Mouse (Mus musculus): ENCODE measurements around the gene Btnl10. TPM values are rescaled to one million over a fixed set of nuclear protein-coding genes. Genes with fewer than 3 reads are reported as not detected.

The Btnl10 gene
- polyA plus RNA-seq, 1 experiment from 2014 or later, result 0.11 TPM

DNA sequence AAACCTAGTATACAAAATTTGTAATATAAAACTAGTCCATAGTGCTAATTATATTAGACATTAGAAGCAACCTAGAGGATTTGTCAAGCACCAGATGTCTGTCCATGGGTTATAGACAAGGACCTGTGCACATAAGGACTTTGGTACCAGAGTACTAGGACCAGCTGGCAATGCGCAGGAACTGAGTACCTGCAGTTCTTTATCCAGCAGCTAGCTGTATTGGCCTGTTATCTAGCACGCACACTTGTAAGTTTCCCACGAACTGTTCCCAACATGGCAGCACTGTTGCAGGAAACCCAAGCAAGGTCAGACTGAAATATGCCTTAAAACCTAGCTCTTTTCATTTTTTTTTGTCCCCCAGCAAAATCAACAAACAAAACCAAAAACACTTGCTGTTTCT, 12.5 kb downstream of the Btnl10 start:
- Histone ChIP-seq H3K4me2 (no peak overlapping the region), H3K9me3 (replicated peaks) (no peaks in the 10 kb centered on the region), H3K9ac (no peak overlapping the region), H3K27me3 (replicated peaks) (no peaks in the 10 kb centered on the region; the same call in 1 of the 2 replicates), H3K4me3 (no peak overlapping the region), H3K36me3 (peaks cover 40% of the 10 kb centered on the region), H3K4me1 (replicated peaks) (peaks cover 16% of the 10 kb centered on the region; the same call in 1 of the 2 replicates), H3K27ac (ENCODE audit: poor library complexity, severe bottlenecking) (no peak overlapping the region)
- ATAC-seq (ENCODE audit: insufficient number of reproducible peaks, low FRiP score), result no peak
- WGBS, result 76% methylated on average over 3 of the region's 3 CpGs

DNA sequence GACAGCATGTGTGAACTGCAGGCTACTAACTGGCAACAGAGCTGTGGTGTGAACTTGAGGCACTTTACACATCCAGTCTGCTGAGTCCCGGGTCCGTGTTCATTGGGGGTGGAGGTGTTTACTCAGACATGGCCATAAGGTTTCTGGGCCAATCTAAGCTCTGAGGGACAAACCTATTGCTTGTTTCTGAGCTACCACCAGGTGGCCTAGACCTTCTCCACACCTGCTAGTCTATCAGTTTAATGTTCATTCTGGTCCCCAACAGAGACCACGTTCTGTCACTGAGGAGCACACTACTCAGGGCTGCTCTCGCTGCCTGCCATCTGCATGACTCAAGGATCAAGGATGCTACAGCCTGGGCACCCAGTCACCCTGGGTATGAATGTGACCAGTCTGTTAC, 13.9 kb downstream of the Btnl10 start:
- Histone ChIP-seq H3K4me2 (no peak overlapping the region), H3K9ac (no peak overlapping the region), H3K9me3 (replicated peaks) (no peaks in the 10 kb centered on the region), H3K27me3 (replicated peaks) (no peaks in the 10 kb centered on the region), H3K4me1 (replicated peaks) (peaks cover 18% of the 10 kb centered on the region), H3K4me3 (no peak overlapping the region), H3K36me3 (peaks cover 50% of the 10 kb centered on the region), H3K27ac (ENCODE audit: poor library complexity, severe bottlenecking) (no peak overlapping the region)
- no peak for ATAC-seq (ENCODE audit: insufficient number of reproducible peaks, low FRiP score)
- WGBS, result 69% methylated on average over 4 of the region's 4 CpGs

DNA sequence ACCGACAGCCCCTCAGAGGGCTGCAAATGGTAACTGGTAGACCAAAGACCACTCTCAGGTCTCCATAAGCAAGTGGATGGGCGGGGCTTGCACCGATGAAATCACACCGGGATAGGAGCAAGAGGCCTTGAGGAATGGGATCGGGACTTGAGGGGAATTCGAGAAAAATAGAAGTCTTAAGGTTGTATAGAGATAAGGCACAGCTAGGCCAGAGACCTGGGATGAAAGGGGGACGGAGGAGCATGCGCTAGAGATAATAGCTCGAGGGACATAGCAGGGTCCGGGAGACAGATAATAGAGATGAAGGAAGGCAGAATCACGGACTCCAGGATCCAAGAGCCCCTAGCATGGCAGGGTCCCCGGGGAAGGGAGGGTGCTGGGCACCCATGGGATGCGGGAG, 20.2 kb downstream of the Btnl10 start:
- H3K36me3 ChIP-seq, result peaks cover 38% of the 10 kb centered on the region
- peak overlapping the region; percentile 89 for H3K4me2 ChIP-seq
- H3K27ac ChIP-seq (ENCODE audit: poor library complexity, severe bottlenecking), result peak overlapping the region; percentile 95
- no peaks in the 10 kb centered on the region for H3K9me3 ChIP-seq (replicated peaks)
- 0 out of 2 replicates have a peak, but pooled peaks cover 3% of the 10 kb centered on the region for H3K27me3 ChIP-seq (replicated peaks)
- ATAC-seq (ENCODE audit: insufficient number of reproducible peaks, low FRiP score), result peak; percentile 12; the same call in 1 of the 2 replicates
- peaks cover 20% of the 10 kb centered on the region for H3K4me1 ChIP-seq (replicated peaks)
- H3K4me3 ChIP-seq, result peak overlapping the region; percentile 96
- 1% methylated on average over 13 of the region's 13 CpGs for WGBS
- H3K9ac ChIP-seq, result peak overlapping the region; percentile 97

DNA sequence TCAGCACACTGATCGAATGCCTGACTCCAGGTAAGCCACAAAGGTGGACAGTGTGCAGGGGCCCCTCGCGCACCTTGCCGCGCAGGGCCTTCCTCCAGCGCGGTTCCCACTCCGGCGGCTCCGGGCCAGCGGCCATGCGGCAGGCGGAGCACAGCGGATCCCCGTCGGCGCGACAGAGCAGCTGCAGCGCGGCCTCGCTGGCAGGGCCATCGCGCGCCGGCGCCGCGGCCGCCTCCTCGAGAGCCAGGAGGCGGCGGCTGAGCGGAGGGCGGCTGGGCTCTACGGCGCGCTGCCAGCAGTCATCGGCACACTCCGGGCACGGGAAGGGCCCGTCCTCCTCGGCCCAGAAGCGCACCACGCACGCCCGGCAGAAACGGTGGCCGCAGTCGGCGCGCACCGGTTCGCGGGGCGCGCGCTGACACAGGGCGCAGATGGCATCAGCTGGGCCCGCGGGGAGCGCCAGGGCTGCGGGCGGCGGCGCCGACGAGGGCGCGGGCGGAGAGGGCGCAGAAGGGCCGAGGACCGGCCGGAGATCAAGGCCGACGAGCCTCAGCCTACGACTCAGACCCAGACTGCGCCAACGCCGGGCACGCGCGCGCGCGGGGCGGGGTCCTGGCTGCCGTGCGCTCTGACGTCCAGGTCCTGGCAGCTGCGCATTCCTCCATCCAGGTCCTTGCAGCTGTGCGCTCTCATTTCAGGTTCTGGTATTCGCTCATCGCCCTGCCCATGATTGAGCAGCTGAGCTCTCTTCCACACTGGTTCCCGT, 20.8 kb downstream of the Btnl10 start, which contains the start of gene Rnf187:
TSS of gene Rnf187 (minus strand) at position 595 of the 766 bp plus-strand sequence.
- H3K27me3 ChIP-seq (replicated peaks), result peaks cover 3% of the 10 kb centered on the region
- peaks cover 32% of the 10 kb centered on the region for H3K36me3 ChIP-seq
- peak within 1 kb of the TSS; percentile 97 for H3K9ac ChIP-seq
- no peaks in the 10 kb centered on the region for H3K9me3 ChIP-seq (replicated peaks)
- H3K4me1 ChIP-seq (replicated peaks), result peaks cover 20% of the 10 kb centered on the region
- peak within 1 kb of the TSS; percentile 89 for H3K4me2 ChIP-seq
- peak within 1 kb of the TSS; percentile 95 for H3K27ac ChIP-seq (ENCODE audit: poor library complexity, severe bottlenecking)
- ATAC-seq (ENCODE audit: insufficient number of reproducible peaks, low FRiP score), result peak; percentile 94
- H3K4me3 ChIP-seq, result peak within 1 kb of the TSS; percentile 96
- WGBS, result under 1% methylated on average over 95 of the region's 95 CpGs

DNA sequence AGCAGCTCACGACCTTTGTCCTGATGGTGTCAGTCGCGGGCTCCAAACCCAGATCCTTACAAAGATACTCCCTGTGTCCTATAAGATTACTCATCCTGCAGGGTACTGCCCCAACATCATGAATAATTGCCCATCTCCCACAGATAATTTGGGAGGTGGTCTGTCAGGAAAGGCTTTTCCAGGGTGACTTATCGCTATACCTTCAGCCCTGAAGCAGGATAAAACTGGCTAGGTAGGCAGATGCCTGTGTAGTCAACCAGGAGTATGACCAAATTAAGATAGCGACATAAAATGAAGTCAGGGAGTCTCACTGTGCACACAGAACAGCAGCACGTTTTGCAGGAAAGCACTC, 21.4 kb downstream of the Btnl10 start:
- peak overlapping the region; percentile 95 for H3K27ac ChIP-seq (ENCODE audit: poor library complexity, severe bottlenecking)
- 22% methylated on average over 6 of the region's 6 CpGs for WGBS
- H3K4me1 ChIP-seq (replicated peaks), result peaks cover 20% of the 10 kb centered on the region
- peaks cover 9% of the 10 kb centered on the region for H3K27me3 ChIP-seq (replicated peaks)
- H3K4me2 ChIP-seq, result peak overlapping the region; percentile 89
- H3K36me3 ChIP-seq, result peaks cover 26% of the 10 kb centered on the region
- H3K9me3 ChIP-seq (replicated peaks), result no peaks in the 10 kb centered on the region
- peak overlapping the region; percentile 96 for H3K4me3 ChIP-seq
- peak overlapping the region; percentile 97 for H3K9ac ChIP-seq
- no peak for ATAC-seq (ENCODE audit: insufficient number of reproducible peaks, low FRiP score)

DNA sequence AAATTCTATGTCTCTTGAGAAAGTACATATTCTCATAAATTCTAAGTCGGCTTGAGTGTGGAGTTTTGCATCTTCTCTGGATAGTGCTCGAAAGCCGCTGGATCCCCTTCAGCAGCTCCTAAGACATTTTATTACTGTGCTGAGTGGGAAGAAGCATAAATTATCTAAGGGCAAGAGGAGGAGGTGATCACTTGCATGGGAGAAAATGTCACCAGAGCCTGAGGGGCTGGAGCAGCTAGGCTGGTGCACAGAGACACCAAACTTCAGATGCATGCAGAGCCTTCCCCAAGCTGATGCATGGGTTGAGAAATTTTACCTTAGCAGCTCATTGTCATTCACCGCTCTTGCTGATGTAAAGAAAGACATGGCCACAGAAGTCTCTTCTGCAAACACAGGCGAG, 26.4 kb downstream of the Btnl10 start:
- 74% methylated on average over 5 of the region's 5 CpGs for WGBS

DNA sequence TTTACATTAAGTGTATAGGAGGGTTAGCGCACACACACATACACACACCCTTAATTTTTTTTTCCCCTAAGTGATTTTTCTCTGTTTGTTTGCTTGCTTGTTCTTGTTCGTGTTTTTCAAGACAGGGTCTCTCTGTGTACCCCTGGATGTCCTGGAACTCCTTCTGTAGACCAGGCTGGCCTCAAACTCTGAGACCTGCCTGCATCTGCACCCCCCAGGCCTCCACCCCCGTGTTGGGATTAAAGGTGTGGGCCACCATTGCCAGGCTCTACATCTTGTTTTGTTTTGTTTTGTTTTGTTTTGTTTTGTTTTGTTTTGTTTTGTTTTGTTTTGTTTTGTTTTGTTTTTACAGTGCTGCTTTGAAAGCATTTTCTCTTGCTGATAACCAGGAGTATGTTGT, 29.6 kb downstream of the Btnl10 start:
- whole genome bisulfite sequencing, result 73% methylated on average over 3 of the region's 3 CpGs
- no peak overlapping the region for H3K4me3 ChIP-seq
- H3K36me3 ChIP-seq, result no peaks in the 10 kb centered on the region
- no peak overlapping the region for H3K9ac ChIP-seq
- peaks cover 49% of the 10 kb centered on the region for H3K27me3 ChIP-seq (replicated peaks)
- no peak for ATAC-seq (ENCODE audit: insufficient number of reproducible peaks, low FRiP score)
- H3K4me1 ChIP-seq (replicated peaks), result peaks cover 10% of the 10 kb centered on the region; the same call in 1 of the 2 replicates
- H3K9me3 ChIP-seq (replicated peaks), result no peaks in the 10 kb centered on the region
- no peak overlapping the region for H3K4me2 ChIP-seq
- H3K27ac ChIP-seq (ENCODE audit: poor library complexity, severe bottlenecking), result no peak overlapping the region

More for the DNA sequence above, 26.4 kb downstream of the Btnl10 start:
- Histone ChIP-seq H3K27me3 (replicated peaks) (peaks cover 34% of the 10 kb centered on the region), H3K4me2 (no peak overlapping the region), H3K36me3 (no peaks in the 10 kb centered on the region), H3K27ac (ENCODE audit: poor library complexity, severe bottlenecking) (no peak overlapping the region), H3K9me3 (replicated peaks) (no peaks in the 10 kb centered on the region), H3K4me1 (replicated peaks) (0 out of 2 replicates have a peak, but pooled peaks cover 10% of the 10 kb centered on the region), H3K4me3 (no peak overlapping the region), H3K9ac (no peak overlapping the region)
- no peak for ATAC-seq (ENCODE audit: insufficient number of reproducible peaks, low FRiP score)

DNA sequence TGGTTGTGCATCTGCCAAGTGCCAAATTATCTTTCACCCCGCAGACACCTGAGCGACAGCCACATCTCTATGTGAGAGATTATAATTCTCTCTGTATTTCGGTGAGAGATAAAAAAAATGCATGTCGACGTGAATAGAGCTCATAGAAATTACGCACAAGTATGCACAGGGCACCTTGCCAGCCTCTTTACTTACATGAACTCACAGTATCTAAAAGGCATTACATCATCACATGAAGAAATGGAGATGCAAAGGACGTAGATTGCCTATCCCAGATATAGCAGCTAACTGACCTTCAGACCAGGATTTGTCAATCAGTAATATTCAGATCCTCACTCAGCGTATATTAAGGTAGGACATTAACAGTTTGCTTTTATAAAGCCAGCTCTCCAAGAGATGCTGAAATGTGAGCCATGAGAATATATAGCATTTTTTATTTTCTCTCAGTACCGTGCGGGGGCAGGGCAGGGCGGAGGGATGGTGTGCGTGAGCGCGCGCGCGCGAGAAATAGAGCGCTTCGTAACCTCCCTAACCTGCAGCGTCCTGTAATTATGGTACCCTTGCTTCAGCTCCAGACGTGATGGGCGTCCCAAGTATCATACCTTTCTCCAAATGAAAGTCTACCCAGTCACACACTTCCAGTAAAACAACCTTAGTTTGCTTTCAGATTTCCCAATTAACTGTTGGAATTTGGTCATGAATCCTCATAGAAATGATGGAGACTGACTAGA, 30.3 kb downstream of the Btnl10 start:
- peak overlapping the region; percentile 69; the same call in 1 of the 2 replicates for H3K27ac ChIP-seq (ENCODE audit: poor library complexity, severe bottlenecking)
- WGBS, result 16% methylated on average over 23 of the region's 23 CpGs
- H3K9ac ChIP-seq, result peak overlapping the region; percentile 46; the same call in 1 of the 2 replicates

DNA sequence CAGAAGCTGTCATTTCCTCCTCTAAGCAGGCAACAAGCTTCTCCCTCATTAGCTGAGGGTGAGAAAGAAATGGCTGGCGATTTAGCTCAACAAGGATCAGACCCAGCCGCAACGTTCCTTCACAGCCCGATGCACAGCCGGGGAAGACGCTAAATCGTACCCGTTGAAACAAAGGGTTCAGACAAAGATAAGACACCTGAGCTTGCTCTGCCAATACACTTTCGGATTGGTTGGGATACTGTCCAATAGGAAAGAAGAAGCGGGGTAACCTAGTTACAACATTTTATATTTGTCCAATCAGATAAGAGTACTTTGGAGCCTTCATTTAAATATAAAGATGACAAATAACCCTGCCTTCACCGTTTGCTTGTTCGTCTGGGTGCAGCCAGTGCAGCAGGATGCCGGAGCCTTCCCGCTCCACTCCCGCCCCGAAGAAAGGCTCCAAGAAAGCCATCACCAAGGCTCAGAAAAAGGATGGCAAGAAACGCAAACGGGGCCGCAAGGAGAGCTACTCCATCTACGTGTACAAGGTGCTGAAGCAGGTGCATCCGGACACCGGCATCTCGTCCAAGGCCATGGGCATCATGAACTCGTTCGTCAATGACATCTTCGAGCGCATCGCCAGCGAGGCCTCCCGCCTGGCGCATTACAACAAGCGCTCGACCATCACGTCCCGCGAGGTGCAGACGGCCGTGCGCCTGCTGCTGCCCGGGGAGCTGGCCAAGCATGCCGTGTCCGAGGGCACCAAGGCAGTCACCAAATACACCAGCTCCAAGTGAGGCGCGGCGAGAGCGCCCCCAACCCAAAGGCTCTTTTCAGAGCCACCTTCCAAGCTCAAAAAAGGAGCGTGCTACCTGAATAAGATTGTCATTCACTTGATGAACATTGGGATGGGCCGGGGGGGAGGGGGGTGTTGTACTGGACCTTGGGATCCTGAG, 31.1 kb downstream of the Btnl10 start, which contains the start of gene Hist3h2ba:
TSS of gene Hist3h2ba (plus strand) at position 379 of the 938 bp plus-strand sequence.
- under 1% methylated on average over 48 of the region's 48 CpGs for WGBS
- H3K27me3 ChIP-seq (replicated peaks), result peaks cover 44% of the 10 kb centered on the region
- H3K4me1 ChIP-seq (replicated peaks), result peaks cover 18% of the 10 kb centered on the region; the same call in 1 of the 2 replicates
- peak; percentile 83 for ATAC-seq (ENCODE audit: insufficient number of reproducible peaks, low FRiP score)
- peak within 1 kb of the TSS; percentile 42 for H3K4me3 ChIP-seq
- peak within 1 kb of the TSS; percentile 71 for H3K4me2 ChIP-seq
- peak within 1 kb of the TSS; percentile 64 for H3K9ac ChIP-seq
- H3K9me3 ChIP-seq (replicated peaks), result no peaks in the 10 kb centered on the region
- peak within 1 kb of the TSS; percentile 69 for H3K27ac ChIP-seq (ENCODE audit: poor library complexity, severe bottlenecking)
- H3K36me3 ChIP-seq, result no peaks in the 10 kb centered on the region

More for the DNA sequence above, 30.3 kb downstream of the Btnl10 start:
- Histone ChIP-seq H3K36me3 (no peaks in the 10 kb centered on the region), H3K4me1 (replicated peaks) (peaks cover 10% of the 10 kb centered on the region; the same call in 1 of the 2 replicates), H3K27me3 (replicated peaks) (peaks cover 47% of the 10 kb centered on the region), H3K9me3 (replicated peaks) (no peaks in the 10 kb centered on the region), H3K4me3 (peak overlapping the region; percentile 42), H3K4me2 (peak overlapping the region; percentile 71)
- no peak for ATAC-seq (ENCODE audit: insufficient number of reproducible peaks, low FRiP score)
